Mouse (Mus musculus) heart, adult 2 months (tissue): ENCODE data around the gene Me1.

Source experiments
- EP300 ChIP-seq: fragments of 200-500 bp; IDR thresholded peaks from 2 replicates; pipeline ENCODE4 v1.6.1; 2011; ENCODE audit warnings: low read depth, low read length, control low read depth; ENCODE audit not compliant: insufficient read depth
- POLR2A ChIP-seq: fragments of 200-500 bp; IDR thresholded peaks from 2 replicates; pipeline ENCODE4 v1.6.1; 2011; ENCODE audit warnings: mild to moderate bottlenecking, low read depth, low read length, control low read depth; ENCODE audit not compliant: insufficient read depth

GRCm38 (mm10) chr9:86717119-86717518 is 21.4 kb upstream of the Me1 start:
- no peak for TF ChIP-seq EP300
- TF ChIP-seq POLR2A, result no peak
